Mouse (Mus musculus): ENCODE measurements around the gene Klk1b5.

The Klk1b5 gene

GRCm38 (mm10) chr7:44253023-44253616 lies 37.4 kb downstream of the Klk1b5 start:
- no peak for DNase-seq (ENCODE audit: low read depth, low spot score)

- DNase-seq (ENCODE audit: low read depth, low spot score): no peak
Observed at GRCm38 (mm10) chr7:44254930-44255329, 39.2 kb downstream of the Klk1b5 start.

- no peak for DNase-seq (ENCODE audit: low read depth, low spot score)
Observed at GRCm38 (mm10) chr7:44257278-44257677, 41.5 kb downstream of the Klk1b5 start, which contains the start of gene Acp4. TSS of gene Acp4 (minus strand) at chr7:44257378.

GRCm38 (mm10) chr7:44260410-44260809 lies 44.7 kb downstream of the Klk1b5 start:
- no peak for DNase-seq (ENCODE audit: low read depth, low spot score)

- DNase-seq (ENCODE audit: low read depth, low spot score): no peak
Observed at GRCm38 (mm10) chr7:44261147-44261546, 45.4 kb downstream of the Klk1b5 start, which contains the start of gene Gm15517. TSS of gene Gm15517 (plus strand) at chr7:44261447.

- DNase-seq (ENCODE audit: low read depth, low spot score): peak; percentile 92
Observed at GRCm38 (mm10) chr7:44262791-44263643, 47.3 kb downstream of the Klk1b5 start.

GRCm38 (mm10) chr7:44268117-44268516 lies 52.4 kb downstream of the Klk1b5 start:
- DNase-seq (ENCODE audit: low read depth, low spot score): no peak

GRCm38 (mm10) chr7:44269397-44269796 lies 53.7 kb downstream of the Klk1b5 start:
- DNase-seq (ENCODE audit: low read depth, low spot score): no peak
